Mouse (Mus musculus) CH12.LX (cell line): ENCODE measurements around the gene Il2ra. TPM values are rescaled to one million over a fixed set of nuclear protein-coding genes. Genes with fewer than 3 reads are reported as not detected.

ENCODE experiments used
- polyA plus RNA-seq: library from polyadenylated mRNA; unstranded; fragments of >175 nt; gene quantifications from 2 replicates; pipeline ENCODE4 v1.2.1, GENCODE M21; 2012; ENCODE audit warnings: low read depth; ENCODE audit not compliant: insufficient read length
- total RNA-seq, 2 experiments: library from RNA; depleted of rRNA; stranded (reverse); fragments of 300-350 nt in 1 of 2; fragments of >200 nt in 1 of 2; gene quantifications; 2 replicates each; pipeline ENCODE4 v1.2.3; 2012 to 2014

Gene Il2ra
- total and polyA plus RNA-seq, 3 experiments: 6.0 to 8.8 (median 6.3) TPM

Other genes starting within 250 kb of the Il2ra start
- 6.5 and 7.6 TPM in 2 replicates for gene Pfkfb3, start 88.7 kb upstream of the Il2ra start, total RNA-seq (2012; rRNA removed)
- gene Pfkfb3, start 88.7 kb upstream of the Il2ra start, total RNA-seq (2014; rRNA removed): 4.9 and 6.7 TPM in 2 replicates
- 17.2 and 18.3 TPM in 2 replicates for gene Pfkfb3, start 88.7 kb upstream of the Il2ra start, polyA plus RNA-seq
- gene Rbm17, start 38.7 kb upstream of the Il2ra start, total RNA-seq (2012; rRNA removed): 199 and 248 TPM in 2 replicates
- 239 and 244 TPM in 2 replicates for gene Rbm17, start 38.7 kb upstream of the Il2ra start, total RNA-seq (2014; rRNA removed)
- gene Rbm17, start 38.7 kb upstream of the Il2ra start, polyA plus RNA-seq: 344 and 405 TPM in 2 replicates
- not detected in 2 replicates for gene Gm17490, start 16.5 kb upstream of the Il2ra start, total RNA-seq (2012; rRNA removed)
- not detected in 2 replicates for gene Gm17490, start 16.5 kb upstream of the Il2ra start, total RNA-seq (2014; rRNA removed)
- gene Gm17490, start 16.5 kb upstream of the Il2ra start, polyA plus RNA-seq: not detected in 2 replicates
- 14.4 and 15.1 TPM in 2 replicates for gene Il15ra, start 62.5 kb downstream of the Il2ra start, total RNA-seq (2012; rRNA removed)
- gene Il15ra, start 62.5 kb downstream of the Il2ra start, total RNA-seq (2014; rRNA removed): 12.6 and 14.0 TPM in 2 replicates
- 16.6 and 19.4 TPM in 2 replicates for gene Il15ra, start 62.5 kb downstream of the Il2ra start, polyA plus RNA-seq
- gene Fbh1, start 134.8 kb downstream of the Il2ra start, total RNA-seq (2012; rRNA removed): 34.1 and 46.4 TPM in 2 replicates
- 35.2 and 39.9 TPM in 2 replicates for gene Fbh1, start 134.8 kb downstream of the Il2ra start, total RNA-seq (2014; rRNA removed)
- 30.2 and 46.5 TPM in 2 replicates for gene Fbh1, start 134.8 kb downstream of the Il2ra start, polyA plus RNA-seq
- 19.9 and 23.0 TPM in 2 replicates for gene Ankrd16, start 135.1 kb downstream of the Il2ra start, total RNA-seq (2012; rRNA removed)
- gene Ankrd16, start 135.1 kb downstream of the Il2ra start, total RNA-seq (2014; rRNA removed): 22.4 and 24.2 TPM in 2 replicates
- gene Ankrd16, start 135.1 kb downstream of the Il2ra start, polyA plus RNA-seq: 20.1 and 23.0 TPM in 2 replicates